Mouse (Mus musculus) layer of hippocampus, postnatal 25 days (tissue): ENCODE data around the gene Prkar2a. TPM values are rescaled to one million over a fixed set of nuclear protein-coding genes. Genes with fewer than 3 reads are reported as not detected.

Experiments
- DNase-seq, 2 experiments: peaks; one replicate each; pipeline ENCODE4 v3.0.0; 2022; ENCODE audit warnings: mixed read lengths in 2 of 2, low spot score in 1 of 2; ENCODE audit errors: extremely low spot score in 1 of 2
- microRNA-seq, 2 experiments: library from miRNA; unstranded; fragments of <30 nt; microRNA quantifications; one replicate each; pipeline ENCODE4 v1.2.0; 2021
- total RNA-seq, 2 experiments: library from RNA; stranded (reverse); gene quantifications; 2 replicates each; pipeline ENCODE4 v1.2.3; 2021

The Prkar2a gene
- total RNA-seq, 2 experiments from 2014 or later = 38.7 to 38.8 TPM

DNA sequence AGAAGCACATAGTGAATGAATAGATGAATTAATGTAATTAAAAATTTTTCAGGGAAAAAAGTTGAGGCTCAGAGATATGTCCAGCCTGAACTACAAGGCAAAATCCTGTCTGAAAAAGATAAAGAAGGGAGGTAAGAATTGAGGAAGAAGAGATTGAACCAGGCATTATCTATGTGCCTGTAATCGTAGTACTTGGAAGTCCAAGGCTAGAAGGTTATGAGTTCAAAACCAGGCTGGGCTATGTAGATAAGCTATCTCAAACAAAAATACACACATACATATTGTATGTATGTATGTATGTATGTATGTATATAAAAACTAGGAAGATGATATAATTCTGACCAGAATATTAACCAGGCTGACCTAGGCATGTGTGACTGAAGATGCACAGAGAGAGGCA, 103.2 kb downstream of the Prkar2a start:
- no peak for DNase-seq

DNA sequence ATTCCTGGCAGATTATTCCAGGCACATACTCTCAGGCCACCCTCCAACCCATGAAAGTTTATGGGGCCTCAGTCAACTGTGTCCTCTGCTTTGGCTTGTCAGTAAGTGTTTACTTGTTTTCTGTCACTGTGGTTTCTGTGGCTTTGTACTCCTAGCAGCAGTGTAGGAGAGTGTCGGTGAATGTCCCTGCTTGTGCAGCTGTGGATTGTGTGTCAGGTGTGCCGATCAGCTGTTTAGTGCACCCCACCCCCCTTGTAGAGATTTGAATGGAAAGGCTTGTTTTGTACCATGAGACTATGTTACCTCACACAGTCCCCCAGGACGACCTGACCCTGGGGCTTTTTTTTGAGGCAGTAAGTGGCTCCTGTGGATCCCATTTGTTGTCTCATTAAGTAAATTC, 103.6 kb downstream of the Prkar2a start:
- DNase-seq = no peak

DNA sequence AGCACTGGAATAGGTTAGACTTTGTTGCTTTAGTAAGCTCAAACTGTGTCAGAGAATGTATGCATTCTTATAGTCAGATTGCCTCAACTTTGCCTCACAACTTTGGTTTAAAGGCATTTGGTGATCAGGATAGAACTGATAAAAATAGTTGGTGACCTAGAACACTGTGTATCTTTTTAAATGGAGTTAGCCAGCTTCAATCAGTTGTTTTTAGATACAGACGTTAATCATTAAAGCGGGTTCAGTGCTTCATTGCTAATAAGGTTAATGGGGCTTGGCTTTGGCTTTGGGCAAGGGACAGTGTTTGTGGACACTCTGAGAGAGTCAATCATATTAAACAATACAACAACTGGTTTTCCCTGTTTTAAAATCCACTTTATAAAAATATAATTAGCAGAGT, 106.2 kb downstream of the Prkar2a start:
- no peak for DNase-seq

DNA sequence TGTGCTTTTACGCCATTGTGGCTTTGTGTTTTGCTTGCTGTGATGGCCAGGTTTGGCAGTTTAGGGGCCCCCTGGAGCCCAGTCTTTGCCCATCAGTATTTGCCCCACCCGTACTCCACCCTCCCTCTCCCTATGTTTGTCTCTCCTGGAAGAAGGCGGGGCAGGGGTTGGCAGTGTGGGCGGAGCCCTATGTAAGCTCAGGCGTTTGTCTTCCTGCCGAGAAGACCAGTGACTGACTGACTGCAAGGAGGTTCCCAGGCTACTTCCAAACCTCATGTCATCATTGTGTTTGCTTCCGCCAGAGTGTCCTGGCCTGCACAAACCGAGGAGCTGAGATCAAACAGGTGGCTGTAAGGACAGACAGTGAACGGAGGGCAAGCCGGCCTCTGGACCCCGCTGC, 106.6 kb downstream of the Prkar2a start:
- no peak for DNase-seq

DNA sequence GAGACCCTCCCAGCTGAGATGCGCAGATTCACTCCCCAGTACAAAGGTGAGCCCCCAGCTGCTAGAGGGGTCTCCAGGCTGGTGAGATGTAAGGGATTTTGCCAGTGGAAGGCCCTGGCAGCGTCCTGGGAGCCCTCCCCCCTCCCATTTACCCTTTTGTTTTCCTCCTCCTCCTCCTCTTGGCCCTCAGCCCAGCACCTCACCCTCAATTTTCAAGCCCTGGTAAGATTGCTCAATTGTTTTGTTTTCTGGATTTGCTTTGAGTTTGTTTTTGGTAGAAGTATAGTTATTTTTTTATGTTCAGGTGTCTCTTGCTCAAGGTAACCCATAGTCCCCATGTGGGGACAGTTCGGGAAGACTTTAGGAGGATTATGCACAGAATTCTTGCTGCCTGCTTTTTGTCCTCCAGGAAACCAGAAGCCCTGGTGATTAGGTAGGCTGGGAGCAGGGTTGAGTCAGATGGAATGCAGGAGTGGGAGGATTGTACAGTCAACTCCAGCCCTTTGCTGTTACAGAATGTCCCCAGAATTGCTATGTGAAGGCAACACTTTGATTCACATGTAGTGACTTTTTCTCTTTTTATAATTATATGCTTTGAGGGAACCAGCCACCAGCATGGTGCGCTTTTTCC, 107.4 kb downstream of the Prkar2a start:
- peak in 1 of 2 experiments; percentile 49 for DNase-seq

DNA sequence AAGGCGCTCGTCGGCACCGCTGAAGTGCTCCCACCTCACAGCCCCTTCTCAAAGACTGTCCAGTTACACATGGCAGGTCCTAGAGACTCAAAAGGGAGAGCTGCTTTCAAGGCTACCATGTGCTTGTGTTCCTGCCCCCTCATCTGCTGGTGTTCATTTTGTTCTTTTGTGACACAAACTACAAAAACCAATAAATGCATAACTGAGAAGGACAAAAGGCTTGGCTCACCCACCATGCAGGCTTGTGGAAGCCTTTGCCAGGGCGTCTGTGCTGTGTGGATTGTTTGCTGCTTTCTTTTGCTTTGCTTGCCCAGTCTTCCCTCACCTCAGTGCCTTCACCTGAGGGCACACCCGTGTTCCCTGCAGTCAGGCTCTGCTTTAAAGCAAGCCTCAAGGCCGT, 108.4 kb downstream of the Prkar2a start:
- DNase-seq = no peak

DNA sequence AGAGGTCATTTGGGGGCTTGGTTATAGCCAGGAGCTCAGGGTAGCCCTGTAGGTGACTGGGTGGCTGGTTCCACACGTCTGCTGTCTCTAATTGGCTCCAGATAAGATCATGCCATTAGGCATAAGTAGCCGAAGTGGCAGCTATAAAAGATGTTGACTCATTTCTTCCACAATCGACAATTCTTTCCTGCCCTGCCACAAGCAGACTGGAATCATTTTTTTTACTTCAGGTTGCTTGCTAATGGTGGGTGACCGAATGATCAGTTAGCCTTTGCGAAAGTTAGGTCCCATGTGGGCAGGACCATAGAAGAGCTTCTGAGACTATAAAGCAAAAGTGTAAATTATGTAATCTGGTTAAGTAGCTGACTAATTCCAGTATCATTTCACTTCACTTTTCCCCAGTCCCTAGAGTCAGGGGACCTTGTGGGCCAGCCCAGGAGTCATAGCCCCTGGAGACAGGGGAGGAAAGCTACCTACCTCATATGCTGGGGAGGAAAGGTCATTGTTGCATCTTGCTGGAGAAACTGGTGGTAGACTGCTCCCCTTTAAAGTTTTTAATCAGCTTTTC, 109.5 kb downstream of the Prkar2a start:
- DNase-seq = no peak

DNA sequence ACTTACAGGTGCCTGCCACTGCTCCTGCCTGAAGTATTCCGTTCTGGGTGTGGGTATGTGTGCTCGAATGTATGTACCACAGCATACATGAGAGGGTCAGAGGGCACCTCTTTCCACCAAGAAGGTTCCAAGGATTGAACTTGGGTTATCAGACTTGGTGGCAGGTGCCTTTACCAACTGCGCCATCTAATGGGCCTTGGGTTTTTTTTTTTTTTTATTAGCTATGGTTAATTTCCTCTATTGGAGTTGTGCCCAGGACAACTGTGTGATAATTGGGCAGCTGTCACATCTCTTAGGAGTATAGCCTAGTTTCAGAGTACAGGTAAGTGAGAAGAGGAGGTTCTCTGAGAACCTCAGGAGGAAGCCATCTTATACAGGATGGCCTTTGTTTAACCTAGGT, 110.5 kb downstream of the Prkar2a start:
- no peak for DNase-seq

Small RNAs within 50 kb of the gene (microRNA-seq; reads per million reads assigned to microRNA genes)
- gene Gm26298 = 0 reads per million in 2 experiments

Other genes starting within 250 kb of the Prkar2a start
- 10 to 100 TPM; 28.4 to 41.1 TPM for gene Ccdc71, start 228.8 kb upstream of the Prkar2a start, total RNA-seq
- gene Klhdc8b, start 227.7 kb upstream of the Prkar2a start, total RNA-seq = 10 to 100 TPM; 17.6 to 21.3 TPM
- 10 to 100 TPM; 25.9 to 27.8 TPM for gene Lamb2, start 209.6 kb upstream of the Prkar2a start, total RNA-seq
- gene Usp19, start 198.7 kb upstream of the Prkar2a start, total RNA-seq = 100 to 1,000 TPM; 127 to 155 TPM
- 10 to 100 TPM; 76.6 to 82.5 TPM for gene Qars, start 181.6 kb upstream of the Prkar2a start, total RNA-seq
- 100 to 1,000 TPM; 133 to 142 TPM for gene Qrich1, start 172.5 kb upstream of the Prkar2a start, total RNA-seq
- gene Impdh2, start 129.0 kb upstream of the Prkar2a start, total RNA-seq = 10 to 100 TPM; 60.1 to 62.8 TPM
- 10 to 100 TPM; 54.3 to 70.4 TPM for gene Ndufaf3, start 121.9 kb upstream of the Prkar2a start, total RNA-seq
- gene Dalrd3, start 119.4 kb upstream of the Prkar2a start, total RNA-seq = 100 to 1,000 TPM in 1 of 2 experiments, 10 to 100 TPM in 1; 95.4 to 107 TPM
- 100 to 1,000 TPM; 116 to 134 TPM for gene Wdr6, start 110.6 kb upstream of the Prkar2a start, total RNA-seq
- 10 to 100 TPM; 92.0 to 97.8 TPM for gene P4htm, start 91.6 kb upstream of the Prkar2a start, total RNA-seq
- 10 to 100 TPM; 49.3 to 53.9 TPM for gene Arih2, start 39.9 kb upstream of the Prkar2a start, total RNA-seq
- 10 to 100 TPM; 18.2 to 18.4 TPM for gene Slc25a20, start 27.2 kb upstream of the Prkar2a start, total RNA-seq
- 100 to 1,000 TPM; 203 to 244 TPM for gene Ip6k2, start 94.5 kb downstream of the Prkar2a start, total RNA-seq
- gene Nckipsd, start 119.1 kb downstream of the Prkar2a start, total RNA-seq = 10 to 100 TPM; 64.9 to 68.1 TPM
- 10 to 100 TPM; 42.5 to 66.0 TPM for gene Celsr3, start 137.0 kb downstream of the Prkar2a start, total RNA-seq
- 10 to 100 TPM; 21.4 to 21.5 TPM for gene Slc26a6, start 164.0 kb downstream of the Prkar2a start, total RNA-seq
- under 1 TPM in 1 of 2 experiments, not detected in 1; 0.85 TPM for gene Tmem89, start 225.3 kb downstream of the Prkar2a start, total RNA-seq
- 100 to 1,000 TPM; 353 to 403 TPM for gene Uqcrc1, start 247.3 kb downstream of the Prkar2a start, total RNA-seq